Mouse (Mus musculus) mouse embryonic stem cell (cell line): ENCODE results near the gene Ifna15.
"Not testable (repeated sequence)": the region's sequence is repeated elsewhere in the genome, so short reads cannot be mapped to it uniquely, and the experiment has no call there.

Experiments used
- in situ Hi-C, 2 experiments: fragments of 300-500 bp; cut with MboI; formaldehyde crosslinking; loops; 1 replicate in 1 of 2; 3 replicates in 1 of 2; pipeline ENCODE4 v1.14.3; 2019 to 2020; ENCODE audit warnings: low sequenced_read_pairs in 2 of 2, low pct_unique_long_range_greater_than_20kb in 1 of 2, mixed read lengths in 1 of 2; ENCODE audit not compliant: unreplicated experiment in 1 of 2

Gene Ifna15

GRCm38 (mm10) chr4:88558145-88558544 lies at the start of gene Ifna15:
TSS of gene Ifna15 (minus strand) at chr4:88558245.
- in situ Hi-C loops, result not testable (repeated sequence)

GRCm38 (mm10) chr4:88603276-88603675 lies 45.2 kb upstream of the Ifna15 start, which contains the start of gene Ifna12:
TSS of gene Ifna12 (minus strand) at chr4:88603376.
- in situ Hi-C loops, result no loop called here

- in situ Hi-C loops, result no loop called here
Observed at GRCm38 (mm10) chr4:88592285-88592684, 34.2 kb upstream of the Ifna15 start, which contains the start of gene Ifna9. TSS of gene Ifna9 (minus strand) at chr4:88592385.

GRCm38 (mm10) chr4:88571698-88572097 lies 13.7 kb upstream of the Ifna15 start, which contains the start of gene Ifna14:
TSS of gene Ifna14 (minus strand) at chr4:88571798.
- in situ Hi-C loops, result no loop called here

GRCm38 (mm10) chr4:88561791-88562190 lies 3.7 kb upstream of the Ifna15 start:
- in situ Hi-C loops, result no loop called here

GRCm38 (mm10) chr4:88550161-88550945 lies 7.7 kb downstream of the Ifna15 start:
- in situ Hi-C loops, result no loop called here

- in situ Hi-C loops, result loop anchor here (25.0 kb wide), 2 partner anchors 536 to 1186 kb away; no protein-coding TSS in a partner anchor
Observed at GRCm38 (mm10) chr4:88547986-88548385, 10.1 kb downstream of the Ifna15 start.

- in situ Hi-C loops, result loop anchor here (25.0 kb wide), 2 partner anchors 531 to 1181 kb away; no protein-coding TSS in a partner anchor
Observed at GRCm38 (mm10) chr4:88543649-88544234, 14.3 kb downstream of the Ifna15 start.

- in situ Hi-C loops, result loop anchor here (25.0 kb wide), 2 partner anchors 525 to 1175 kb away; no protein-coding TSS in a partner anchor
Observed at GRCm38 (mm10) chr4:88537328-88537727, 20.7 kb downstream of the Ifna15 start.

GRCm38 (mm10) chr4:88536640-88537039 lies 21.4 kb downstream of the Ifna15 start:
- in situ Hi-C loops, result loop anchor here (25.0 kb wide), 2 partner anchors 524 to 1174 kb away; no protein-coding TSS in a partner anchor

- in situ Hi-C loops, result loop anchor here (25.0 kb wide), 2 partner anchors 523 to 1173 kb away; no protein-coding TSS in a partner anchor
Observed at GRCm38 (mm10) chr4:88535742-88536141, 22.3 kb downstream of the Ifna15 start.

GRCm38 (mm10) chr4:88534903-88535302 lies 23.1 kb downstream of the Ifna15 start:
- in situ Hi-C loops, result loop anchor here (25.0 kb wide), 2 partner anchors 523 to 1173 kb away; no protein-coding TSS in a partner anchor

GRCm38 (mm10) chr4:88533499-88533898 lies 24.5 kb downstream of the Ifna15 start:
- in situ Hi-C loops, result loop anchor here (25.0 kb wide), 2 partner anchors 521 to 1171 kb away; no protein-coding TSS in a partner anchor

- in situ Hi-C loops, result loop anchor here (25.0 kb wide), 2 partner anchors 519 to 1169 kb away; no protein-coding TSS in a partner anchor
Observed at GRCm38 (mm10) chr4:88530892-88531291, 27.2 kb downstream of the Ifna15 start.

- in situ Hi-C loops, result loop anchor here (25.0 kb wide), 2 partner anchors 518 to 1168 kb away; no protein-coding TSS in a partner anchor
Observed at GRCm38 (mm10) chr4:88530271-88530670, 27.8 kb downstream of the Ifna15 start.

- in situ Hi-C loops, result loop anchor here (25.0 kb wide), 2 partner anchors 514 to 1164 kb away; no protein-coding TSS in a partner anchor
Observed at GRCm38 (mm10) chr4:88526379-88527049, 31.5 kb downstream of the Ifna15 start.

- in situ Hi-C loops, result loop anchor here (25.0 kb wide), 2 partner anchors 513 to 1163 kb away; no protein-coding TSS in a partner anchor
Observed at GRCm38 (mm10) chr4:88525393-88525792, 32.7 kb downstream of the Ifna15 start.

GRCm38 (mm10) chr4:88523241-88523640 lies 34.8 kb downstream of the Ifna15 start:
- in situ Hi-C loops, result no loop called here
